Mouse (Mus musculus): Measurements from ENCODE around the gene Nup160. TPM values are rescaled to one million over a fixed set of nuclear protein-coding genes. Genes with fewer than 3 reads are reported as not detected.

Nup160 gene
- 24.2 TPM for polyA plus RNA-seq (2014; fragmentation: Illumina TruSeq; extraction: RNeasy Lipid Tissue Mini Kit (QIAGEN cat#74804); ENCODE audit: low read depth, low replicate concordance)

DNA sequence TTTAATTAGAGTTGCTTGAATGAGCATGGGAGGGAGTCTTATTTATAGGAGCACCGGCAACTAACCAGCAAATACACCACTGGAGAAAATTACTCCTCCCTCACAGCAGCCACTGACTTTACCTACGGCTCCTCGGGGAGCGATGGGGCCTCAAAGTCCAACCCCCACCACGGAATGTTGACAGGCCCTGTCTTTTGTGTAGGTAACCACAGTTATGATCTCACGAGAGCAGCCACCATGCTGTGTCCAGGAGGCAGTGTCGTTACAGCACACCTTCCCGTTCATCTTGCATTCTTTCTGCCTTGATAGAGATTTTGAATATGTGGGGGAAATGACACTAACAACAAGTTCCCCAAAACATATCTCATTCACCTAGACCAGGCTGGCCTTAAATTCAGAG is at the start of gene Nup160:
TSS of gene Nup160 (plus strand) at position 209 of the 400 bp plus-strand sequence.

DNA sequence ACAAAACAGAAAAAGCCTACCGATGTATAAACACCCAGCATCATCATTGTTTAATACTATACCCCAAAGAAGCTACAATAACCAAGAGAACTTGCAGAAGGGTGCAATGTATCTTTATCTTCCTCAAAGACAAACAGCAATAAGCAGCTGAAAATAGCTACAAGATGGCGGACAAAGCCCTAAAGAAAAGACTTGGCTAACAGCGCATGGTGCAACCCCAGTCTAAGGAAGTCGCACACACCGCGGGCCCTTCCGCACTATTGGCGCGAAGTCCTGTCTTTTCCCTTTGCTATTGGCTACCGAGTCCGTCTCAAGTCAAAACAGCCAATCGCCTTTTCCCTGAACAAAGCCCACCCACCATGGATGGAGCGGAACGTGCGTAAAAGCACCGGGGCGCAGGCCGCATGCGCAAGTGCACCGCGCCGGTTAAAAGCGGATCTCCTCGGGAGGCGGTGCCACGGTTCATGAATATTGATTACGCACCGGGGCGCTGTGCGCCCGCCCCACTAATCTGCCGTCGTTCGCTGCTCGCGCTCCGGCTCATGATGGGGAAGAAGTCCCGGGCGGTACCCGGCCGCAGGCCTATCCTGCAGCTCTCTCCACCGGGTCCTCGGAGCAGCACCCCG is 68.2 kb downstream of the Nup160 start, which contains the start of gene Fnbp4:
TSS of gene Fnbp4 (plus strand) at position 318 of the 626 bp plus-strand sequence.

DNA sequence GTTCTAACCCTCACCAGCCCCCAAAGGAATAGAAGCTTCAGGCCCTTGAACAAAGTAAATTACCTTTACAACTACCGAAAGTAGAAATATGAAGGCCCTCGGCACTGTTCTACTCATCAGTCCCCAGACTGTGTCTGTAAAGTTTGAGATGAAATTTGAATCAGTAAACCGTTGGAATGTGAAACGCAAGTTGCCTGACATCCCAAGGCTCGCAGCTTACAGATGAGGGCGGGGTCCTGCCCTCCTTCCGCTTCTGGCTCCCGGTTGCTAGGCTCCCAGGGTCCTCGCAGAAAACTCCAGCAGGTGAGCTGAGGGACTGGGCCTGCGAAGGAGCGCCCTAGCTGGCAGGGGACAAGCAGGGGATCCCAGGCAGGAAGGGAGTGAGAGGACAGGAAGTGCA is 105.4 kb downstream of the Nup160 start, which contains the start of gene Agbl2:
TSS of gene Agbl2 (plus strand) at position 270 of the 400 bp plus-strand sequence.

Other genes starting within 250 kb of the Nup160 start
- 59.7 TPM for gene Ptprj, start 96.6 kb upstream of the Nup160 start, polyA plus RNA-seq (2014; fragmentation: Illumina TruSeq; extraction: RNeasy Lipid Tissue Mini Kit (QIAGEN cat#74804); ENCODE audit: low read depth, low replicate concordance)
- gene Fnbp4, start 68.2 kb downstream of the Nup160 start, polyA plus RNA-seq (2014; fragmentation: Illumina TruSeq; extraction: RNeasy Lipid Tissue Mini Kit (QIAGEN cat#74804); ENCODE audit: low read depth, low replicate concordance) = 145 TPM
- 2.2 TPM for gene Agbl2, start 105.5 kb downstream of the Nup160 start, polyA plus RNA-seq (2014; fragmentation: Illumina TruSeq; extraction: RNeasy Lipid Tissue Mini Kit (QIAGEN cat#74804); ENCODE audit: low read depth, low replicate concordance)
- gene Mtch2, start 169.9 kb downstream of the Nup160 start, polyA plus RNA-seq (2014; fragmentation: Illumina TruSeq; extraction: RNeasy Lipid Tissue Mini Kit (QIAGEN cat#74804); ENCODE audit: low read depth, low replicate concordance) = 649 TPM
- not detected for gene C1qtnf4, start 208.6 kb downstream of the Nup160 start, polyA plus RNA-seq (2014; fragmentation: Illumina TruSeq; extraction: RNeasy Lipid Tissue Mini Kit (QIAGEN cat#74804); ENCODE audit: low read depth, low replicate concordance)
- 10.2 TPM for gene Kbtbd4, start 227.5 kb downstream of the Nup160 start, polyA plus RNA-seq (2014; fragmentation: Illumina TruSeq; extraction: RNeasy Lipid Tissue Mini Kit (QIAGEN cat#74804); ENCODE audit: low read depth, low replicate concordance)
- 153 TPM for gene Ndufs3, start 227.6 kb downstream of the Nup160 start, polyA plus RNA-seq (2014; fragmentation: Illumina TruSeq; extraction: RNeasy Lipid Tissue Mini Kit (QIAGEN cat#74804); ENCODE audit: low read depth, low replicate concordance)